Mouse (Mus musculus) right cerebral cortex, adult 18-20 months (tissue): ENCODE data around the gene Gm11214.

ENCODE experiments used
- DNase-seq: peaks from one replicate; pipeline ENCODE4 v3.0.0; 2022; ENCODE audit warnings: mixed read lengths

The Gm11214 gene

DNA sequence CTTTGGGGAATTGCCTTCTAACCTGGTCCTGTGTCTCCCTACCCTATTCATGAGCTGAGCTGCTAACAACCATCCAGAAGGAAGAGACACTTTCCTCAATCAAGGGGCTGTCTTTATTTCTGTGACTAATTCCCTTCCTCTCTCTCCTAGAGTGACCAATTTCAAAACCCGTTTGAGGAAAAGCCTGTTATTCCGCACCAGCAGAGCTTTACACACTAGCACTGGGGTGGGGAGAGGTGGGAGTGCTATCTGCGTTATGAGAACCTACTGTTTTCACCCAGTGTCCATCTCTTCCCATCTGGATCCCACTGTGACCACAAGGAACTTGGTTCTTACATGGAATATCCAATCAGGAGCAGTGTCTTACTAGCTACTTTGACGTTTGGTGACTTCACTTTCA is 4.1 kb downstream of the Gm11214 start:
- no peak for DNase-seq

- no peak for DNase-seq
These were observed 8.8 kb downstream of the Gm11214 start for GRCm38 (mm10) chr4:63654381-63654780.

DNA sequence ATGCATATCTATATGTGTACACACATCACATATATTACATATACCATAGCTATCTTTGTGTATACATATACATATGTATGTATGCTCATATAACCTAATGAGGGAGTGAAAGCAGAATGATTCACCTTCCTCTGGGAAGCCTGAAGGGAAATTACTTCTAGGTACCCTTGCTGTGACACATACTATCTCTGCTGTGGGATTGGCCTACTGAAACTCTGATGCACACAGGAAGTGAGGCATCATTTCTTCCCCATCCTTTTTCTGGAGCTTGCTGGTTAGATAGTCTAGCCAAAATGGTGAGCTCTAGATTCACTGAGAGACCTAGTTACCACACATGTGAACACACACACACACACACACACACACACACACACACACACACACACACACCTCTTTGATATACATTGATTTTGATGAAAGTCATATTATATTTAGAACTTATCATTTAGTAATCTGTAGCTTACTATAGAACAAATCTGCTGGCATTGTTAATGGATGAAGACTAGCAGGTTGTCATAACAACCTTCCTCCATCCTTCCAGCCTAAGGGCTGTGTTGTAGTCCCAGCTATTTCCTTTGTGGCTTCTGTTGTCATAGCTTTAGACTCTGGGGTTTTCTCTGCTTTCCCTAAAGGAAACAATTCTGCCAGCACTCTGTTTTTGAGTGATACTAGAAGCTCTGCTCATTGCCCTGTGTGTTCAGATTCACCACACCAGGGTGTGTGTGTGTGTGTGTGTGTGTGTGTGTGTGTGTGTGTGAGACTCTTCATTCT is 19.0 kb downstream of the Gm11214 start:
- no peak for DNase-seq

- no peak for DNase-seq
These were observed 23.3 kb downstream of the Gm11214 start for GRCm38 (mm10) chr4:63639842-63640241.

- no peak for DNase-seq
These were observed 24.6 kb downstream of the Gm11214 start for GRCm38 (mm10) chr4:63638603-63639002.

DNA sequence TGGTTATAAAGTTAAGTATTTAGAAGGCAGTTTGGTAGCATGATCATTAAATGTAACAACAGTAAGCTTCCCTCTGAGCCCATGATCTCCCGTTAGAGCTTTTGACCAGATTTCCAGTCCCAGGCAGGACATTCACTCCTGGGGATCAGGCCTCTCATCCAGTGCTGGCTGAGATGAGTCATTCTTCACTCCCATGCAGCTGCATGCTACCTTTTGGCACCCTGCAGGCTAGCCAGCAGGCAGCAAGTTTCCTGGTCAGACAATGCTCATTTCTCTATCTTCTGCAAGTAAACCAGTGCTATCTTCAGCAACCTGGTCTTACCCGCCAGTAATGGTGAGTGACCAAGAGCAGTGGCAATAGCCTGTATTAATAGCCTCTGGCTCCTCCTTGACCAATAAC is 30.0 kb downstream of the Gm11214 start:
- no peak for DNase-seq

GRCm38 (mm10) chr4:63627111-63627510 is 36.1 kb downstream of the Gm11214 start:
- no peak for DNase-seq

DNA sequence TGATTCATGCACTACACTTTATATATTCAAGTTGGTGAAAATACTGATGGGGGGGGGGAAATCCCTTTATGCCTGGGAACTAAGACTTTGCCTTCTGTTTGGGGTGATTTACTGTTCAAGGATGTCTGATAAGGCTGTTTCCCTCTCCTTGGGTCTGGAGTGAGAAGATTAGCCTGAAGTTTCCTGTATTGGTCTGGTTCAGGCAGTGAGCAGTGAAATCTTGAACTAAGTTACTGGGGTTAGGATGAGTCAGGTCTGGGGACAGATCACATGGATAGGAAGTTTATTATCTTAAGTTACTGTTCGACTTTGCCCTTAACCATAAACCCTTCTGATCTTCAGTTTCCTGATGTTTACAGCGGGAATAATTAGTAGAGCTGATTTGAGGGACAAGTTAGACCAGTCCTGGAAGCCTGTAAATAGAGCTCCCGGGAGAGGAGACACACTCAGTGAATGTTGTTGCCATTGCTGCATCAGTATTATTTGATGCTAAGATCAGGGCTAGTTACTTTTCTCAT is 37.6 kb downstream of the Gm11214 start:
- DNase-seq: no peak

- no peak for DNase-seq
These were observed 40.8 kb downstream of the Gm11214 start, which contains the start of gene Tex48 for GRCm38 (mm10) chr4:63622378-63622835. Gene Tex48, minus strand, starts transcription at chr4:63622428.

- DNase-seq: no peak
These were observed 41.3 kb downstream of the Gm11214 start for GRCm38 (mm10) chr4:63621861-63622260.
